Mouse (Mus musculus) heart, postnatal 0 days (tissue): ENCODE measurements around the gene Foxi1.
"Not testable (repeated sequence)": the region's sequence is repeated elsewhere in the genome, so short reads cannot be mapped to it uniquely, and the experiment has no call there.

Source experiments
- CTCF ChIP-seq: IDR thresholded peaks from 2 replicates; pipeline ENCODE4 v1.5.1; 2016; ENCODE audit warnings: antibody characterized with exemption, control low read depth, low read depth
- EP300 ChIP-seq: IDR thresholded peaks from 2 replicates; pipeline ENCODE4 v1.6.1; 2016; ENCODE audit warnings: antibody characterized with exemption, low read depth

DNA sequence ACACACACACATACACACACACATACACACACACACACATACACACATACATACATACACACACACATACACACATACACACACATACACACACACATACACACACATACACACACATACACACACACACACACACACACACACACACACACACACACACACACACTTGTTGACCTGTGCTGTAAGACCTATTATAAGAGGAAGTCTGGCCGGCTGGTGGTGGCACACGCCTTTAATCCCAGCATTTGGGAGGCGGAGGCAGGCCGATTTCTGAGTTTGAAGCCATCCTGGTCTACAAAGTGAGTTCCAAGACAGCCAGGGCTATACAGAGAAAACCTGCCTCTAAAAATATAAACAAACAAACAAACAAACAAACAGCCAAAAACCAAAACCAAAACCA, 12.7 kb upstream of the Foxi1 start:
- TF ChIP-seq CTCF, EP300: not testable (repeated sequence)
